Mouse (Mus musculus) v-Abl transformed pro-B cells (cell line): ENCODE results near the gene Nhlrc4.

ENCODE experiments used
- in situ Hi-C, 2 experiments: fragments of 400-800 bp; cut with MboI; formaldehyde crosslinking; loops; one replicate each; pipeline ENCODE4 v1.15.1; 2025; ENCODE audit not compliant: unreplicated experiment in 2 of 2

Nhlrc4 gene

GRCm38 (mm10) chr17:25958771-25959494 is 14.2 kb upstream of the Nhlrc4 start:
- in situ Hi-C loops: no loop called here

- in situ Hi-C loops: no loop called here
These were observed 12.9 kb upstream of the Nhlrc4 start for GRCm38 (mm10) chr17:25957586-25958051.

- in situ Hi-C loops: no loop called here
These were observed 11.9 kb upstream of the Nhlrc4 start for GRCm38 (mm10) chr17:25956631-25957030.

- in situ Hi-C loops: no loop called here
These were observed 11.4 kb upstream of the Nhlrc4 start for GRCm38 (mm10) chr17:25956201-25956600.

GRCm38 (mm10) chr17:25955736-25956135 is 11.0 kb upstream of the Nhlrc4 start:
- in situ Hi-C loops: no loop called here

GRCm38 (mm10) chr17:25954671-25955070 is 9.9 kb upstream of the Nhlrc4 start:
- in situ Hi-C loops: no loop called here

- in situ Hi-C loops: no loop called here
These were observed 8.4 kb upstream of the Nhlrc4 start for GRCm38 (mm10) chr17:25953161-25953560.

- in situ Hi-C loops: no loop called here
These were observed 7.3 kb upstream of the Nhlrc4 start, which contains the start of gene A930017K11Rik for GRCm38 (mm10) chr17:25951803-25952623. A930017K11Rik (minus strand) TSS chr17:25952565.

- in situ Hi-C loops: no loop called here
These were observed 6.6 kb upstream of the Nhlrc4 start for GRCm38 (mm10) chr17:25951225-25951802.

GRCm38 (mm10) chr17:25950706-25951105 is 5.9 kb upstream of the Nhlrc4 start:
- in situ Hi-C loops: no loop called here

GRCm38 (mm10) chr17:25949981-25950380 is 5.2 kb upstream of the Nhlrc4 start:
- in situ Hi-C loops: no loop called here

- in situ Hi-C loops: no loop called here
These were observed 3.3 kb upstream of the Nhlrc4 start for GRCm38 (mm10) chr17:25948051-25948450.

- in situ Hi-C loops: no loop called here
These were observed 2.8 kb upstream of the Nhlrc4 start for GRCm38 (mm10) chr17:25947576-25947975.

GRCm38 (mm10) chr17:25946891-25947290 is 2.1 kb upstream of the Nhlrc4 start:
- in situ Hi-C loops: no loop called here

GRCm38 (mm10) chr17:25946349-25946748 is 1.6 kb upstream of the Nhlrc4 start:
- in situ Hi-C loops: no loop called here

- in situ Hi-C loops: no loop called here
These were observed 875 bp upstream of the Nhlrc4 start for GRCm38 (mm10) chr17:25945517-25946155.

- in situ Hi-C loops: no loop called here
These were observed 992 bp downstream of the Nhlrc4 start for GRCm38 (mm10) chr17:25943769-25944168.

- in situ Hi-C loops: no loop called here
These were observed 1.5 kb downstream of the Nhlrc4 start for GRCm38 (mm10) chr17:25943221-25943620.

GRCm38 (mm10) chr17:25942597-25943151 is 2.1 kb downstream of the Nhlrc4 start:
- in situ Hi-C loops: no loop called here

GRCm38 (mm10) chr17:25941511-25942241 is 3.1 kb downstream of the Nhlrc4 start:
- in situ Hi-C loops: no loop called here
